15 mouse cellular contexts compared by ENCODE assay signal in genomic region chr9:107370106-107370463, GRCm38 (mm10). TPM values are rescaled to one million over a fixed set of nuclear protein-coding genes. Genes with fewer than 3 reads are reported as not detected.
A peak's percentile ranks its signal among the peaks of the same experiment; 100 is the strongest.
DNase-seq lines count a peak whose midpoint lies in the region; ATAC-seq lines count a peak whose summit lies in the region.
"Had no signal": no experiment of that assay in that cellular context is flagged by ENCODE, and none has a peak within 500 bp of the region (broad histone marks: within the 10 kb centered on the region; RNA-seq: fewer than 3 reads in every experiment).

No protein-coding gene starts in this region.

- WGBS in hindbrain, embryonic 13.5 days = 15% methylated on average over 4 of the region's 4 CpGs
- WGBS in hindbrain, embryonic 16.5 days = 21% methylated on average over 4 of the region's 4 CpGs
- WGBS in liver, embryonic 15.5 days (ENCODE audit: insufficient replicate concordance) = 4% methylated on average over 4 of the region's 4 CpGs
- WGBS in midbrain, embryonic 16.5 days = 8% methylated on average over 4 of the region's 4 CpGs
- 17% methylated on average over 4 of the region's 4 CpGs for WGBS in intestine, embryonic 16.5 days

- H3K27ac ChIP-seq in hindbrain, embryonic 13.5 days = peak overlapping the region; percentile 66
- H3K27ac ChIP-seq in hindbrain, embryonic 16.5 days (ENCODE audit: low read depth, low read length) = no peak overlapping the region; the same call in 1 of the 2 replicates
- H3K27ac ChIP-seq in liver, embryonic 15.5 days (replicated peaks) = peak overlapping the region; percentile 96
- H3K27ac ChIP-seq in midbrain, embryonic 16.5 days (ENCODE audit: low read length) = peak overlapping the region; percentile 60
- no peak overlapping the region for H3K27ac ChIP-seq in intestine, embryonic 16.5 days (ENCODE audit: low read length)
- H3K27ac ChIP-seq: lung, embryonic 15.5 days had no signal

- no peaks in the 10 kb centered on the region for H3K9me3 ChIP-seq in hindbrain, embryonic 13.5 days
- H3K9me3 ChIP-seq in hindbrain, embryonic 16.5 days (ENCODE audit: control insufficient read depth, low read length) = no peaks in the 10 kb centered on the region
- H3K9me3 ChIP-seq in liver, embryonic 15.5 days (replicated peaks) = no peaks in the 10 kb centered on the region
- no peaks in the 10 kb centered on the region for H3K9me3 ChIP-seq in midbrain, embryonic 16.5 days (replicated peaks; ENCODE audit: control insufficient read depth, low read length, poor library complexity, severe bottlenecking)
- H3K9me3 ChIP-seq in intestine, embryonic 16.5 days (ENCODE audit: control insufficient read depth, low read length) = no peaks in the 10 kb centered on the region
- H3K9me3 ChIP-seq: lung, embryonic 15.5 days had no signal

- peaks cover 45% of the 10 kb centered on the region for H3K4me1 ChIP-seq in hindbrain, embryonic 13.5 days (replicated peaks)
- H3K4me1 ChIP-seq in hindbrain, embryonic 16.5 days (ENCODE audit: control insufficient read depth, insufficient read depth, low read depth, low read length) = no peaks in the 10 kb centered on the region; the same call in 1 of the 2 replicates
- peaks cover 75% of the 10 kb centered on the region for H3K4me1 ChIP-seq in liver, embryonic 15.5 days (replicated peaks)
- H3K4me1 ChIP-seq in midbrain, embryonic 16.5 days (ENCODE audit: control insufficient read depth, insufficient read depth, low read length) = peaks cover 7% of the 10 kb centered on the region
- no peaks in the 10 kb centered on the region for H3K4me1 ChIP-seq in intestine, embryonic 16.5 days (ENCODE audit: control insufficient read depth, insufficient read depth, low read length)
- H3K4me1 ChIP-seq: lung, embryonic 15.5 days had no signal

- H3K36me3 ChIP-seq in hindbrain, embryonic 13.5 days = no peaks in the 10 kb centered on the region
- no peaks in the 10 kb centered on the region for H3K36me3 ChIP-seq in hindbrain, embryonic 16.5 days (ENCODE audit: control insufficient read depth, insufficient read depth, low read length)
- no peaks in the 10 kb centered on the region for H3K36me3 ChIP-seq in liver, embryonic 15.5 days (replicated peaks)
- no peaks in the 10 kb centered on the region for H3K36me3 ChIP-seq in midbrain, embryonic 16.5 days (ENCODE audit: control insufficient read depth, insufficient read depth, low read length)
- no peaks in the 10 kb centered on the region for H3K36me3 ChIP-seq in intestine, embryonic 16.5 days (ENCODE audit: control insufficient read depth, insufficient read depth, low read length)
- H3K36me3 ChIP-seq: lung, embryonic 15.5 days had no signal

- no peak for ATAC-seq in hindbrain, embryonic 13.5 days (ENCODE audit: low FRiP score)
- ATAC-seq in hindbrain, embryonic 16.5 days = no peak
- peak; percentile 37 for ATAC-seq in liver, embryonic 15.5 days (ENCODE audit: insufficient read depth)
- no peak for ATAC-seq in midbrain, embryonic 16.5 days
- ATAC-seq in intestine, embryonic 16.5 days = no peak
- ATAC-seq: CD4-positive, CD25-positive, alpha-beta regulatory T cell, adult 4 months; forebrain, embryonic 14.5 days had no signal

- DNase-seq in liver = peak; percentile 50
- DNase-seq in cerebellum, adult 11-12 months = no peak
- DNase-seq: adrenal gland, postnatal 10 days; cerebellum, adult 2 months; heart, postnatal 10 days; kidney, adult 11 months; thymus, adult 18-20 months had no signal

- no peak overlapping the region for H3K4me3 ChIP-seq in hindbrain, embryonic 13.5 days
- H3K4me3 ChIP-seq in hindbrain, embryonic 16.5 days (ENCODE audit: low read length) = no peak overlapping the region
- peak overlapping the region; percentile 15 for H3K4me3 ChIP-seq in liver, embryonic 15.5 days (replicated peaks)
- H3K4me3 ChIP-seq in midbrain, embryonic 16.5 days (ENCODE audit: low read depth, low read length) = no peak overlapping the region
- no peak overlapping the region for H3K4me3 ChIP-seq in intestine, embryonic 16.5 days (ENCODE audit: low read length)
- H3K4me3 ChIP-seq: lung, embryonic 15.5 days had no signal

- no peak overlapping the region for H3K4me2 ChIP-seq in hindbrain, embryonic 13.5 days
- H3K4me2 ChIP-seq in hindbrain, embryonic 16.5 days (ENCODE audit: low read length) = no peak overlapping the region
- peak overlapping the region; percentile 70 for H3K4me2 ChIP-seq in liver, embryonic 15.5 days
- no peak overlapping the region for H3K4me2 ChIP-seq in midbrain, embryonic 16.5 days (ENCODE audit: low read length)
- no peak overlapping the region for H3K4me2 ChIP-seq in intestine, embryonic 16.5 days (ENCODE audit: low read depth, low read length)
- H3K4me2 ChIP-seq: lung, embryonic 15.5 days had no signal

- H3K9ac ChIP-seq in hindbrain, embryonic 13.5 days = no peak overlapping the region
- no peak overlapping the region; the same call in 1 of the 2 replicates for H3K9ac ChIP-seq in hindbrain, embryonic 16.5 days (ENCODE audit: low read depth, low read length)
- peak overlapping the region; percentile 52 for H3K9ac ChIP-seq in liver, embryonic 15.5 days
- H3K9ac ChIP-seq in midbrain, embryonic 16.5 days (ENCODE audit: low read depth, low read length) = no peak overlapping the region
- no peak overlapping the region for H3K9ac ChIP-seq in intestine, embryonic 16.5 days (ENCODE audit: low read depth, low read length)
- H3K9ac ChIP-seq: lung, embryonic 15.5 days had no signal

- H3K27me3 ChIP-seq in hindbrain, embryonic 13.5 days = peaks cover 26% of the 10 kb centered on the region
- H3K27me3 ChIP-seq in hindbrain, embryonic 16.5 days (replicated peaks; ENCODE audit: control insufficient read depth, insufficient read depth, low read length) = no peaks in the 10 kb centered on the region
- H3K27me3 ChIP-seq in liver, embryonic 15.5 days = peaks cover 26% of the 10 kb centered on the region
- no peaks in the 10 kb centered on the region for H3K27me3 ChIP-seq in midbrain, embryonic 16.5 days (ENCODE audit: control insufficient read depth, insufficient read depth, low read depth, low read length)
- no peaks in the 10 kb centered on the region for H3K27me3 ChIP-seq in intestine, embryonic 16.5 days (replicated peaks; ENCODE audit: control insufficient read depth, insufficient read depth, low read length)

RNA-seq across cellular contexts. Expression of gene Cacna2d2, which starts 29.3 kb away (rescaled TPM):
- 7.6 and 8.3 TPM in 2 replicates for polyA plus RNA-seq in hindbrain, embryonic 13.5 days (2015; fragmentation: Nextera tagmentation; extraction: Ambion mirVana)
- 8.1 and 9.0 TPM in 2 replicates for polyA plus RNA-seq in hindbrain, embryonic 16.5 days (2015; fragmentation: Nextera tagmentation; extraction: Ambion mirVana)
- 0.02 TPM in 1 of 2 replicates, not detected in the other for polyA plus RNA-seq in liver, embryonic 15.5 days (2015; fragmentation: Nextera tagmentation; extraction: Ambion mirVana)
- 9.1 and 9.3 TPM in 2 replicates for polyA plus RNA-seq in midbrain, embryonic 16.5 days (2015; fragmentation: Nextera tagmentation; extraction: Ambion mirVana)
- 0.50 and 0.77 TPM in 2 replicates for polyA plus RNA-seq in intestine, embryonic 16.5 days (2015; fragmentation: Nextera tagmentation; extraction: Ambion mirVana)

RNA-seq across cellular contexts. Expression of gene 6430571L13Rik, which starts 29.7 kb away (rescaled TPM):
- 7.8 and 8.3 TPM in 2 replicates for polyA plus RNA-seq in hindbrain, embryonic 13.5 days (2015; fragmentation: Nextera tagmentation; extraction: Ambion mirVana)
- 9.8 and 11.4 TPM in 2 replicates for polyA plus RNA-seq in hindbrain, embryonic 16.5 days (2015; fragmentation: Nextera tagmentation; extraction: Ambion mirVana)
- polyA plus RNA-seq in liver, embryonic 15.5 days (2015; fragmentation: Nextera tagmentation; extraction: Ambion mirVana) = 0.12 TPM in 2 replicates
- 10.2 and 11.2 TPM in 2 replicates for polyA plus RNA-seq in midbrain, embryonic 16.5 days (2015; fragmentation: Nextera tagmentation; extraction: Ambion mirVana)
- polyA plus RNA-seq in intestine, embryonic 16.5 days (2015; fragmentation: Nextera tagmentation; extraction: Ambion mirVana) = 0.21 and 0.26 TPM in 2 replicates

RNA-seq across cellular contexts. Expression of gene Hemk1, which starts 31.9 kb away (rescaled TPM):
- polyA plus RNA-seq in hindbrain, embryonic 13.5 days (2015; fragmentation: Nextera tagmentation; extraction: Ambion mirVana) = 17.0 and 17.4 TPM in 2 replicates
- polyA plus RNA-seq in hindbrain, embryonic 16.5 days (2015; fragmentation: Nextera tagmentation; extraction: Ambion mirVana) = 17.5 and 18.7 TPM in 2 replicates
- polyA plus RNA-seq in liver, embryonic 15.5 days (2015; fragmentation: Nextera tagmentation; extraction: Ambion mirVana) = 3.6 and 3.7 TPM in 2 replicates
- 19.2 and 19.7 TPM in 2 replicates for polyA plus RNA-seq in midbrain, embryonic 16.5 days (2015; fragmentation: Nextera tagmentation; extraction: Ambion mirVana)
- polyA plus RNA-seq in intestine, embryonic 16.5 days (2015; fragmentation: Nextera tagmentation; extraction: Ambion mirVana) = 11.2 and 11.8 TPM in 2 replicates

Comparison
In these comparisons a context has a peak if more than half of its experiments do, and no peak if none do; other contexts are left out.
1. H3K27ac ChIP-seq: peak in hindbrain, embryonic 13.5 days (single experiment), liver, embryonic 15.5 days (single experiment) and midbrain, embryonic 16.5 days (single experiment); none in hindbrain, embryonic 16.5 days (single experiment) and intestine, embryonic 16.5 days (single experiment).